14 mouse cellular contexts compared by ENCODE assay signal in genomic region chr10:116871329-116872015, GRCm38 (mm10). TPM values are rescaled to one million over a fixed set of nuclear protein-coding genes. Genes with fewer than 3 reads are reported as not detected.
DNase-seq lines count a peak whose midpoint lies in the region; ATAC-seq and TF ChIP-seq lines count a peak whose summit lies in the region.
"Had no signal": no experiment of that assay in that cellular context is flagged by ENCODE, and none has a peak within 500 bp of the region (broad histone marks: within the 10 kb centered on the region; RNA-seq: fewer than 3 reads in every experiment).

No protein-coding gene starts in this region.

- 0 out of 2 replicates have a peak, but pooled peaks cover 12% of the 10 kb centered on the region for H3K4me1 ChIP-seq in kidney, embryonic 16.5 days (ENCODE audit: insufficient read depth, low read length)
- no peaks in the 10 kb centered on the region for H3K4me1 ChIP-seq in hindbrain, postnatal 0 days (ENCODE audit: insufficient read depth, low read length)
- H3K4me1 ChIP-seq in limb, embryonic 15.5 days, result no peaks in the 10 kb centered on the region
- no peaks in the 10 kb centered on the region for H3K4me1 ChIP-seq in heart, adult 2 months (ENCODE audit: control insufficient read depth, insufficient read depth, low read length)
- H3K4me1 ChIP-seq: embryonic facial prominence, embryonic 15.5 days had no signal

- no peak for TF ChIP-seq POLR2A in heart, adult 2 months (IDR thresholded peaks at IDR 0.05; ENCODE audit: insufficient read depth, low read depth, low read length)

- H3K4me2 ChIP-seq in kidney, embryonic 16.5 days (replicated peaks; ENCODE audit: low read depth, low read length), result peak overlapping the region; percentile 54
- H3K4me2 ChIP-seq in hindbrain, postnatal 0 days (ENCODE audit: low read depth, low read length), result no peak overlapping the region
- H3K4me2 ChIP-seq in limb, embryonic 15.5 days, result 0 out of 2 replicates have a peak overlapping the region, but pooled peaks have one; percentile 25
- H3K4me2 ChIP-seq: embryonic facial prominence, embryonic 15.5 days had no signal

- peak; percentile 74; the same call in 1 of the 2 replicates for ATAC-seq in kidney, embryonic 16.5 days (ENCODE audit: low FRiP score, low TSS enrichment)
- peak; percentile 89 for ATAC-seq in hindbrain, postnatal 0 days
- ATAC-seq in limb, embryonic 15.5 days (ENCODE audit: insufficient number of reproducible peaks, low FRiP score, low TSS enrichment, low read depth), result no peak
- ATAC-seq: midbrain, embryonic 16.5 days had no signal

- H3K36me3 ChIP-seq in kidney, embryonic 16.5 days (ENCODE audit: insufficient read depth, low read length), result no peaks in the 10 kb centered on the region
- no peaks in the 10 kb centered on the region for H3K36me3 ChIP-seq in hindbrain, postnatal 0 days (ENCODE audit: insufficient read depth, low read length)
- H3K36me3 ChIP-seq in limb, embryonic 15.5 days, result no peaks in the 10 kb centered on the region
- no peaks in the 10 kb centered on the region for H3K36me3 ChIP-seq in heart, adult 2 months (ENCODE audit: control insufficient read depth, insufficient read depth, low read length)
- H3K36me3 ChIP-seq: embryonic facial prominence, embryonic 15.5 days had no signal

- intact Hi-C loops in heart, adult 2 months (cut with DNase I), result no loop called here

- no peaks in the 10 kb centered on the region for H3K9me3 ChIP-seq in kidney, embryonic 16.5 days (ENCODE audit: low read length)
- H3K9me3 ChIP-seq in hindbrain, postnatal 0 days (ENCODE audit: low read length), result no peaks in the 10 kb centered on the region
- no peaks in the 10 kb centered on the region for H3K9me3 ChIP-seq in limb, embryonic 15.5 days
- H3K9me3 ChIP-seq: embryonic facial prominence, embryonic 15.5 days had no signal

- WGBS in kidney, embryonic 16.5 days, result 47% methylated on average over 12 of the region's 12 CpGs
- WGBS in hindbrain, postnatal 0 days, result 51% methylated on average over 12 of the region's 12 CpGs
- WGBS in limb, embryonic 15.5 days, result 71% methylated on average over 12 of the region's 12 CpGs
- WGBS in heart, adult 2 months, result 72% methylated on average over 12 of the region's 12 CpGs

- peak overlapping the region; percentile 3; the same call in 1 of the 2 replicates for H3K9ac ChIP-seq in kidney, embryonic 16.5 days (replicated peaks; ENCODE audit: low read length)
- H3K9ac ChIP-seq in hindbrain, postnatal 0 days (replicated peaks; ENCODE audit: low read length), result no peak overlapping the region
- H3K9ac ChIP-seq in limb, embryonic 15.5 days, result no peak overlapping the region
- no peak overlapping the region for H3K9ac ChIP-seq in heart, adult 2 months (ENCODE audit: low read depth, low read length)
- H3K9ac ChIP-seq: embryonic facial prominence, embryonic 15.5 days had no signal

- no peaks in the 10 kb centered on the region for H3K79me2 ChIP-seq in heart, adult 2 months (replicated peaks; ENCODE audit: control insufficient read depth, insufficient read depth, low read length)

- no peak for DNase-seq in kidney, adult 8-10 months
- DNase-seq in cerebellum, adult 11-12 months, result peak; percentile 97
- DNase-seq in hindbrain, postnatal 0 days (ENCODE audit: low spot score), result peak; percentile 79
- DNase-seq in urinary bladder, postnatal 14 days (ENCODE audit: low spot score), result no peak
- DNase-seq in heart, adult 2 months, result no peak
- no peak for DNase-seq in gastrocnemius, adult 8-10 months (ENCODE audit: low spot score in 2 of 2)
- DNase-seq: adrenal gland, postnatal 36 days; kidney, postnatal 14 days; lung, adult 2 months had no signal

- H3K27me3 ChIP-seq in kidney, embryonic 16.5 days (ENCODE audit: insufficient read depth, low read length), result no peaks in the 10 kb centered on the region
- no peaks in the 10 kb centered on the region for H3K27me3 ChIP-seq in hindbrain, postnatal 0 days (ENCODE audit: insufficient read depth, low read length)
- no peaks in the 10 kb centered on the region for H3K27me3 ChIP-seq in limb, embryonic 15.5 days
- no peaks in the 10 kb centered on the region for H3K27me3 ChIP-seq in heart, adult 2 months (ENCODE audit: control insufficient read depth, insufficient read depth, low read length)
- H3K27me3 ChIP-seq: embryonic facial prominence, embryonic 15.5 days had no signal

- peak; percentile 13; the same call in 1 of the 2 replicates for TF ChIP-seq CTCF in hindbrain, postnatal 0 days (IDR thresholded peaks at IDR 0.05; ENCODE audit: low read depth)
- no peak for TF ChIP-seq CTCF in heart, adult 2 months (IDR thresholded peaks at IDR 0.05)

- TF ChIP-seq EP300 in heart, adult 2 months (IDR thresholded peaks at IDR 0.05; ENCODE audit: insufficient read depth, low read depth, low read length), result no peak

- peak overlapping the region; percentile 31 for H3K4me3 ChIP-seq in kidney, embryonic 16.5 days (ENCODE audit: low read length)
- no peak overlapping the region for H3K4me3 ChIP-seq in hindbrain, postnatal 0 days (ENCODE audit: low read length)
- H3K4me3 ChIP-seq in limb, embryonic 15.5 days, result no peak overlapping the region
- H3K4me3 ChIP-seq in heart, adult 2 months, result no peak overlapping the region
- H3K4me3 ChIP-seq: embryonic facial prominence, embryonic 15.5 days had no signal

- H3K27ac ChIP-seq in kidney, embryonic 16.5 days (ENCODE audit: low read length), result no peak overlapping the region
- peak overlapping the region; percentile 64 for H3K27ac ChIP-seq in hindbrain, postnatal 0 days
- H3K27ac ChIP-seq in limb, embryonic 15.5 days, result no peak overlapping the region
- no peak overlapping the region for H3K27ac ChIP-seq in heart, adult 2 months
- H3K27ac ChIP-seq: embryonic facial prominence, embryonic 15.5 days had no signal

RNA-seq across cellular contexts. Expression of gene Myrfl, which starts 25.2 kb away (rescaled TPM):
- 0.05 and 0.06 TPM in 2 replicates for polyA plus RNA-seq in kidney, embryonic 16.5 days (2015; fragmentation: Nextera tagmentation; extraction: Ambion mirVana)
- not detected in 2 replicates for total RNA-seq in hindbrain, postnatal 0 days (2014; rRNA removed)
- polyA plus RNA-seq in hindbrain, postnatal 0 days (2015; fragmentation: Nextera tagmentation; extraction: Ambion mirVana), result 0.04 and 0.08 TPM in 2 replicates
- polyA plus RNA-seq in limb, embryonic 15.5 days (2015; fragmentation: Nextera tagmentation; extraction: Ambion mirVana), result 0.17 and 0.19 TPM in 2 replicates
- 1 to 10 TPM; 1.4 to 1.6 TPM for total RNA-seq in heart, adult 2 months (2021)
- polyA plus RNA-seq in heart, adult 2 months (2012; rRNA removed), result 0.31 and 0.76 TPM in 2 replicates
- total RNA-seq in gastrocnemius, adult 8-10 months (2022), result under 1 TPM in 2 of 4 experiments, not detected in 2; 0.07 to 0.11 TPM
- total RNA-seq: granulocyte monocyte progenitor cell, adult 5-6 weeks had no signal
- polyA plus RNA-seq: lung, adult 2 months had no signal

Comparison
In these comparisons a context has a peak if more than half of its experiments do, and no peak if none do; other contexts are left out.
1. DNase-seq: peak in cerebellum, adult 11-12 months (single experiment) and hindbrain, postnatal 0 days (single experiment); none in kidney, adult 8-10 months (0 of 2), urinary bladder, postnatal 14 days (single experiment), heart, adult 2 months (0 of 2) and gastrocnemius, adult 8-10 months (0 of 2).